Mouse (Mus musculus): ENCODE measurements around the gene Hmgcl.

- TF ChIP-seq CTCF (IDR thresholded peaks at IDR 0.05; ENCODE audit: borderline replicate concordance, control insufficient read depth, extremely low read depth, insufficient read depth, low read length, poor library complexity) (no peak), POLR2A (IDR thresholded peaks at IDR 0.05; ENCODE audit: control insufficient read depth, extremely low read depth, insufficient read depth, low read length, poor library complexity) (no peak)
Observed at GRCm38 (mm10) chr4:135981524-135982063, 35.3 kb downstream of the Hmgcl start.
